Mouse (Mus musculus): Measurements from ENCODE around the gene Ppp1r10.
A peak's percentile ranks its signal among the peaks of the same experiment; 100 is the strongest.

Gene Ppp1r10

DNA sequence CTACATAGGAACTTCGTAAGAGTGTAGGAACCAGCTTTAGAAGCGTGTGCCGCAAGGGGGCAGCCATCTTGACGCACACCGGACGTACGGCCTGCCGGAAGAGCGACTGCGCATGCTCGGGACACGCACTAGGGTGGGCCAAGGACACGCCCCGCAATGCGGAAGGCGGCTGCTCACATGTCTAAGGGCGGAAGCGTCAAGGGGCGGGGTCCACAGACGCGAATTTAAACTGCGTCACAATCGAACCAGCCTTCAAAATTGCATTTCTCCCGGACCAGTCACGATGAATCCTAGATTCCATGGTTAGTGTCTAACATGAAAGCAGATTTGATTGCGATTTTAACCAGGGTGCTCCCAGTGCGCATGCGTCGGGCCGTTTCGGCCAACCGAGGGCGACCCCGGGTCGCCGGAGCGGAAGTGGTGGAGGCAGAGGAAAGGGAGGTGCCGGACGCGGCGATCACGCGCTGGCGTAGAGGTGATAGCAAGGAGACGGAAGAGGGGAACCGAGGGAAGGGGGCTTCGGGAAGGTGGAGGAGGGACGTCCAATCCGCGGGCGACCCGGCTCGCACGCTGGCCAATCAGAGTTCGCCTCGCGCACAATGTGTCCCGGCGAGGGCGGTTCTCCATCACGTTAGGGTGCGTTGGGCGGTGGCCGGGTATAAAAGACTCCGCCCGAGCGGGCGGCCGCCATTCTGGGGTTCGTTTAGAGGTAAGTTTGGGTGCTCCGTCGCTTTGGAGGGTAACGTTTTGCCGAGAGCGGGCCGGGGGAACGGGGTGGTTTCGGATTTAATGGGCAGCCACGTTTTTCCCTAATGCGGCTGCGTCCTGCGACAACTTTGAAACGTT, at the start of gene Ppp1r10, which contains the start of gene Mrps18b:
Ppp1r10 (plus strand) TSS at position 138 of the 846 bp plus-strand sequence.
Mrps18b (minus strand) TSS at position 93 of the 846 bp plus-strand sequence.
- DNase-seq (ENCODE audit: low spot score), result peak; percentile 99

DNA sequence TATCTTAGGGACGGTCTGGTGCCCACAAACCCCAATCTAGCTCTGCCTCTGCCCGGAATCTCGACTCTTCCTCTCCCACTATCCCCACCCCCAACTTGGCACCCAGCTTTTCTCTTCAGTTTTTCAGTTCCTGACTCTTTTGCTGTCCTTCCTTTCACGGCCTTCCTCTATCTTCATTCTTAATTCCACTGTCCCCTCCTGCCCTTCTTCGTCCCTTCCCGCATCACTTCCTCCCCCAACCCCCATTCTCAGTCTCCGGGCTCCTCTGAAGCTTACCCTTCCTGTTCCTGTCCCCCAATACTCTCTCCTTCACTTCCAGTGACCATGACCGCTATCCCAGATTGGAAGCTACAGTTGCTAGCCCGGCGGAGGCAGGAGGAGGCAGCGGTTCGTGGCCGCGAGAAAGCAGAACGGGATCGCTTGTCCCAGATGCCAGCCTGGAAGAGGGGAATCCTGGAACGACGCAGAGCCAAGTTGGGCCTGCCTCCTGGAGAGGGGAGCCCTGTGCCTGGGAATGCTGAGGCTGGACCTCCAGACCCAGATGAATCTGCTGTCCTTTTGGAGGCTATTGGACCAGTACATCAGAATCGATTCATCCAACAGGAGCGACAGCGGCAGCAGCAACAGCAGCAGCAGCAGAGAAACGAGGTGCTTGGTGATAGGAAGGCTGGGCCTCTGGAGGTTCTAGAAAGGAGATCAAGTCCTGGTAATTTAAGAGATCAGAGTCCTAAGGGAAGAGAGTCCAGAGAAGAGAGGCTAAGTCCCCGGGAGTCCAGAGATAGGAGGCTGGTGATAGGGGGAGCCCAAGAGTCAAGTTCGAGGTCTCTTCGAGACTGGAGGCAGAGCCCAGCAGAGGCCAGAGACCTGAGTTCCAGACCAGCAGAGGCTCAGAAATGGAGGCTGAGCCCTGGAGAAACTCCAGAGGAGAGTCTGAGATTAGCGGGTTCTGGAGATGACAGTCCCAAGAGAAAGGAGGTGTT, 49.0 kb upstream of the Ppp1r10 start:
- peak; percentile 42 for DNase-seq (ENCODE audit: low spot score)

- no peak for DNase-seq (ENCODE audit: low spot score)
Measured at GRCm38 (mm10) chr17:35868165-35868820, 47.9 kb upstream of the Ppp1r10 start.

GRCm38 (mm10) chr17:35868961-35869345, 47.3 kb upstream of the Ppp1r10 start:
- no peak for DNase-seq (ENCODE audit: low spot score)

DNA sequence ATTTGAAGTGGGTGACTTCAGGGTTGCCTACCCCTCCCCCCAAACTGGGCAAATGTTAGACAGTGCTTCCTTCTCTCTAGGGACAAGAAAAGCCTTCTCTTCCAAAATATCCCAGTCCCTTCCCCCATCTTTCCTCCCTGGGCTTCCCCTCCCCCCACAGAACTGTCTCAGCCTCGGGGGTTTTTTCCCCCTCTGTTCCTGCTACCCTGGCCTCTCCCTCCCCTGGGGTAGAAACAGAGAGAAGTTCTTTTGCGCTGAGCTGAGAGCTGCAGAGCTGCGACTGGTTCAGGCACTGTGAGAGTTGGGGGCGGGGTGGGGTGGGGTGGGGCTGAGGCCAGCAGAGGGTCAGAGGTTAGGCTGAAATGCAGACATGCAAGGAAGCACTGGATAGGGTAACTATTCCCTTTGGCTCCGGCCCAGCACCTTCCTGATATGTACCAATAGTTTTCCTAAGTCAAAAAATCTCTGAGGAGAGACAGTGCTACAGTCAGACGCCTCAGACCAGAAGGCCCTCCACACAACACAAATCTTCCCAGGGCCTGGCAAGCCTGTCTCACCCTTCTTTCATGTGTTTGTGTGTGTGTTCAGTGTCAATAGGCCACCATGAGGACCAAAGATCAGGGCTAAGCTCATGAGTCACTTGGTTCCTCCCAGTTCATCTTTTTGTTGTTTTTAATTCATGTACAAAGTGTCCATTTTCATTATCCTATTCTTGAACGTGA, 46.7 kb upstream of the Ppp1r10 start:
- no peak for DNase-seq (ENCODE audit: low spot score)

DNA sequence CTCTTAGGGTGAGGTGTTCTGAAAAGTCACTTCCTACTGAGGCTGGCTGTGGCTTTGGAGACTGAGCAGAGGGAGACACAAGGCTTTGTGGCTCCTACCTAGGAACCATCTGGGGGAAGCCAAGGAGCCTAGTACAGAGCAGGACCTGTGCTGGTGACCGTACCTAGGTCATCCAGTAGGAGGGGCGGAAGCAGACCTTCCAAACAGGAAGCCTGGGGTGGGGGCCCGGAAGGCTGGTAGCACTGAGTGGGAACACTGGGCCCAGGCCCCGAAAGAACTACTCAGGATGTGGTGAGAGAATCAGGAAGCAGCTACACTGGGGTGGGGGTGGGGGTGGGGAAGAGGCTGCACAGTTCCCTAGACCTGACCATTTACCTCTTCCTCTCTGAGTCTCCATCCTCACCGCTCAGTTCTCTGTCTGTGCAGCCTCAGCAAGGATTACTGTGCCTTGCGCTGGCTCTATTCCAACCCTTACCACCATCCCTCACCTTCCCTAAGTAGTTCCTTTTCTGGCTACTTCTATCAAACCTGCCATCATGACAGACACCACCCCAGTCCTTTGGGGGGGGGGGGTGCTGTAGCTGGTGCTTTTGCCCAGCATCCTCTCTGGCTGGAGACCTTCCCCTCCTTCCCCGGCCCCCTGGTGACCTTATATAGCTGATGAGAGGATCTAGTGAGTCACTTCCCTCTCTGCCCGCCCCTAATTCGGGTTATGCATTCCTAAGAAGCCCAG, 45.9 kb upstream of the Ppp1r10 start:
- no peak for DNase-seq (ENCODE audit: low spot score)

- peak; percentile 47 for DNase-seq (ENCODE audit: low spot score)
Measured at GRCm38 (mm10) chr17:35870884-35871696, 45.1 kb upstream of the Ppp1r10 start.

DNA sequence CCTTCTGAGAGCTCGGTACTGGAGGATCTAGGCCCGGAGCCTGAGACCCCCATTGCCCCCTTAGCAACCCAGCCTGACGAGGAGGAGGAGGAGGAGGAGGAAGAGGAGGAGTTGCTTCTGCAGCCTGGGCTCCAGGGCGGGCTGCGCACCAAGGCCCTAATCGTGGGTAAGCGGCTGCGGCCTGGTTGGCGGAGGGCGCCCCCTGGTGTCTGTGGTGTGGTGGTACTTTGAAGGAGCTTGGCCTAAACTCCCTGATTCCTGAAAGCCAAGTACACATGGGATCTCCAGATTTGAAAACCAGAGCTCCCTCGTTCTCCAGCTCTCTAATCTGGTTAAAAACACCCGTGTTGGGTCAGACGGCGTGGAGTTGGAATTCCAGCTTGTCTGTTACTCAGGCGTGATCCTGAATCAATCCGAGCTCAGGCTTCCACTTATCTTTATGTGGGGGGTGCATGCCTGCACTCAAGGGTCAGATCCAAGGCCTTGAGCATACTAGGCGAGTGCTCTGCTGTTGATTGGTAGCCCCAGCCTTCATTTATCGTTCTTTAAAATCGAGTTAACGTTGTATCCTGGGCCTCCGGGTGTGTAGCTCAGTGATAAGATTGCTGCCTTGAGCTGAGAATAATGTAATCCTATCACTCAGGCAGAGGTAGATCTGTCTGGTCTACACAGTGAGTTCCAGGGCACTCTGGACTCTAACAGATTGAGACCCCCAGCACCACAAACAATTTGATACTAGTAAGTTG, 42.3 kb upstream of the Ppp1r10 start:
- DNase-seq (ENCODE audit: low spot score), result peak; percentile 92

DNA sequence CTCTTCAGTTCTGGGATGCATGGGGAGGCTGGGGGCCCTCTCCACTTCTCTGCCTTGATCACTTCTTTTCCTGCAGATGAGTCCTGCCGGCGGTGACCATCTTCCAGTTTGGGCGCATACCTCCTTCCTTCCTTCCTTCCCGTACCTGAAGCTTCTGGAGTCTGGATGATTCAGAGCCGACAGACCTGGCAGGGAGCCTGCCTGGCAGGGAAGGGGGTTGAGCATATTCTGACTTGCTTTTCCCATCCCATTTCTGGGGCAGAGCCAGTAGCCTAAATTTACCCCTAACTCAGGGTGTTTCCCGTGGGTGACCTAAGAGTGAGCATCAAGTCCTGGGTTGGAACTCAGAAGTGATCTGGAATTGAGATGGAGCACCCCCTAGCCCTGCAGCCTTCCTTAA, 41.5 kb upstream of the Ppp1r10 start:
- DNase-seq (ENCODE audit: low spot score), result no peak

DNA sequence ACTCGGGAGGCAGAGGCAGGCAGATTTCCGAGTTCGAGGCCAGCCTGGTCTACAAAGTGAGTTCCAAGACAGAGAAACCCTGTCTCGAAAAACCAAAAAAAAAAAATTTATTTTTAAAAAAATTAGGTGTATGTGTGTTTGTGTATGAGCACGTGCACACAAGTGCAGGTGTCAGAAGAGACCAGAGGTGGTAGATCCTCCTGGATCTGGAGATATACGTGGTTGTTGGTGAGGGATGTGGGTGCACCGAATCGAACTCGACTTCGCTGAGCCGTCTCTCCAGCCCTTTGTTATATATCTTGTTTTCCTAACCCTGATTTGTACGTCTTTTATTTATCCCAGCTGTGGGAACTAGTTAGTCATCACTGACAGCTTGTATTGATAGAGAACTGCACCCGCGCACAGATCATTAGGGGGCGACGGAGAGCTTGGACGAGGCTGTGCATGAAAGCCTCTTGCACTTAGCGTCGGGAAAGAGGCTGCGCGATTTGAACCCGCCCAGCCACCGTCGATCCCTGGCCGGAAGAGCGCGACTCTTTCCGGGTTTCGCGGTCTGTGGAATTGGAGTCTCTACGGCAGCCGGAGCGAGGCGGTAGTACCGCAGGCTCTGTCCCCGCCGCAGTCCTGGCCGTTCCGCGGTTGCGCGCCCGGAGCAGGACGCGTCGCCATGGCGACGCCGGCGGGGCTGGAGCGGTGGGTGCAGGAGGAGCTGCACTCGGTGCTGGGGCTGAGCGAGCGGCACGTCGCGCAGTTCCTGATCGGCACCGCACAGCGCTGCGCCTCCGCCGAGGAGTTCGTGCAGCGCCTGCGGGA, 36.8 kb upstream of the Ppp1r10 start, which contains the start of gene Dhx16:
Dhx16 (plus strand) TSS at position 575 of the 813 bp plus-strand sequence.
- DNase-seq (ENCODE audit: low spot score), result peak; percentile 97

GRCm38 (mm10) chr17:35882924-35883323, 33.3 kb upstream of the Ppp1r10 start:
- DNase-seq (ENCODE audit: low spot score), result no peak

DNA sequence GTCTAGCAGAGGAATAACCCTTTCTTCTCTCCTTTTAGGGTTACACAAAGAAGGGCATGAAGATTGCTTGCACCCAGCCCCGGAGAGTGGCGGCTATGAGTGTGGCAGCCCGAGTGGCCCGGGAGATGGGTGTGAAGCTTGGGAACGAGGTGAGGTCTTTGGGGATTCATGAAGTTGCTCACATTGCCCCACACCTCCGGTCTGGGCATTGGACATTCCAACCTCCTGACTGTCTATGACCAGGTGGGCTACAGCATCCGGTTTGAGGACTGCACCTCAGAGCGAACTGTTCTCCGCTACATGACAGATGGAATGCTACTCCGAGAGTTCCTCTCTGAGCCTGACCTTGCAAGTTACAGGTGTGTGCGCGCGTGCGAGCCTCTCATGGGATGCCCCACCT, 32.5 kb upstream of the Ppp1r10 start:
- DNase-seq (ENCODE audit: low spot score), result no peak

DNA sequence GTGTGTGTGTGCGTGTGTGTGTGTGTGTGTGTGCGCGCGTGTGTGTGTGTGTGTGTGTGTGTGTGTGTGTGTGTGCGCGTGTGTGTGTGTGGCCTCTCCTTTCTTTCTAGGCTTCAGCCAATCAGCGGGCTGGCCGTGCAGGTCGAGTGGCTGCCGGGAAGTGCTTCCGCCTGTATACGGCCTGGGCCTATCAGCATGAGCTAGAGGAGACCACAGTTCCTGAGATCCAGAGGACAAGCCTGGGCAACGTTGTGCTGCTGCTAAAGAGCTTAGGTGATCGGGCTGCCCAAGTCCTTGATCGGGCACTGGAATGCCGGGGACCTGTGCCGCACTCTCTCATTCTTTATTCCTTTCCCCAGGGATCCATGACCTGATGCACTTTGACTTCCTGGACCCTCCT, 28.5 kb upstream of the Ppp1r10 start:
- DNase-seq (ENCODE audit: low spot score), result no peak

DNA sequence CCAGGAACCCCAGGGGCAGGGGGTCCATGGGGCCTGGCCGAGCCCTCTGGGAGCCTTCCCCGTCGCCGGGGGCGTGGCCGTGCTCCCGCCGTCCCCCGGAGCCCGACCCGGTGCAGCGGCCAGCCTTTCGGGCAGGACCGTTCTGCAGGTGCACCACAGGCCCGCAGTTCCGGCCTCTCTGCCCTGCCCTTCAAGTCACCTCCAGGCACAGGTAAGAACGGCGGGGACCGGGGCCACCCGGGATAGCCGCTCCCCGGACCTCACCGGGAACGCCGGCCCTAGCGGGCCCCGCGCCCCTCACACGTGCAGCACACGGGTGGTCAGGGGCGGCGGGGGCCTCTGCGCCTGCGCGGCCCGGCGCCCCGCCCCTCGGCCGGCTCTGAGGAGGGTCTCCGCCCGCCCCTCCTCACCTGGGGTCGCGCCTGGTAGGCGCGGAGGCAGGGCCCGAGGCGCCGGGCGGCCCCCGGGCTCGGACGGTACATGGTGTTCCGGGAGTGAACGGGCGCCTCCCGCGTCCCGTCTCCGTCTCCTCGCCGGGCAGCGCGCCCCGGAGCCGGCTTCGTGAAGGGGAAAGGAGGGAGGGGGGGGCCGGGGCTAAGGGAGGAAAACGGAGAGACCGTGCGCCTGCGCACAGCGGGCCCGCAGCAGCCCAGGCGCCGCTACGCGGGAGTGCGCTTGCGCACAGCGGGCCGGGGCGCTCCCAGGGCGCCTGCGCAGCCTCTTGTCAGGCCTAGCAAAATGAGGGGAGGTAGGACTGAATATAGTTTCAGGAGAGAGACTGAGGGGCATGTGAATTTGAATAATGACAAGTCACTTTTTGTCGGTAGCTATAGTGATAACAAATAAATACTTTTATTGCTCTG, 19.2 kb upstream of the Ppp1r10 start, which contains the start of gene 2310061I04Rik:
2310061I04Rik (minus strand) TSS at position 651 of the 863 bp plus-strand sequence.
- DNase-seq (ENCODE audit: low spot score), result peak; percentile 96

DNA sequence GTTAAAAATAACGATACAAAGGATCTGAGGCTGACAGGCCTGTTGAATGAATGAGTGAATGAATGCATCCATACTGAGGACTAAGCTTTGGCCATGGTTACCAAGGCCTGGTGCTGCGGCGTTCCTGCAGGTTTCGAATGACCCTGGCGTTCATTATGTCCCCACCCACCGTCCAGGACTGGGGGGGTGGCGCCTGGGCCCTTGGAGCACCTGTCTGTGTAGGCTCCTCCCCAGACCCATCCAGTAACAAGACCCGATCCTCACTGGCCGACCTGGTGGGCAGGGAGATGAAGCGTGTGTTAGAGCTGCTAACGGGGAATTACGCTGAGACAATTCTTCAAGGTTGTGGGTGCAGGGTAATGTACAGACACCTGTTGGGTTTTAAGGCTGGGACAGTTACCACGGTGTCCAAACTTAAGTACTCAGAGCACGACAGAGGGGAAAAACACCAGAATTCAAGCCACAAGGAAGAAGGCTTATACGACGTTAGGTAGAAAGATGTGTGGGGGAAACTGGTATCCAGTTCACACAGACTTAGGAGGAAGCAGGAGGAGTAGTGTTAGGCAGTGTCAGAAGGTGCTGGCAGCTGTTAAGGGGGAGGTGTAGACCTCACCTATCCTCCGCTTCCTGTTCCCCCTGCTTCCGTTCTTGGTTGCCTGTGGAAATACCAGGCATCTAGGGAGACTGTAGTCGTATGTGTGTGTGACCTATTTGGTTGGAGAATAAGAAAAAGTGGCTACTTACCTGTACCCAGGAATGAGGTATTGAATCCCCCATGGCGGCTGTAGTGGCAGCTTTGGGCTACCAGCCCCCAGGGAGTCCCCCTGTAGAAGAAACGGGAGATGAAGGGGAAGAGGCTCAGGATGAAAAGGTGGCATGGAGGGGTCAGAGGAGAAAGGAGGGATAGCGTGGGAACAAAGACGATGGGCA, 18.3 kb upstream of the Ppp1r10 start:
- DNase-seq (ENCODE audit: low spot score), result no peak

DNA sequence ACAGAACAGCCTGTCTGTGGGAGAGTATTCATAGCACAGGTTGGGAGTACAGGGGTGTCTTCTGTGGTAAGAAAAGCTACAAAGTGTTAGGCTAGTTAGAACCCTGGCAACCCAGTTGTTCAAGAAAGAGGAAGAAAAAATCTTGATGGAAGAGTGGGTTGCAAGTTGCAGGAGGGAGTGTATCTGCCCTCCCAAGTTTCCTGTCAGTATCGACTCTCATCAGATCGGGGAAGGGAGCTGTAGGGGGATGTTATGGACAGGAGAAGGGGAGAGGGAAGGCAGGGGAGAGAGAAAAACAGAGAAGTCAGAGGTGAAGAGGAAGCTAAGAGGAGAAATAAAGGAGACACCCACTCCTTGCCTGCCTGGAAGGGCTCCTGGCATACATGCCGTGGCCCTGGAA, 15.6 kb upstream of the Ppp1r10 start:
- no peak for DNase-seq (ENCODE audit: low spot score)

Measured in retina, embryonic 14.5 days (tissue).